ENCODE assay signal across 7 mouse cellular contexts in genomic region chr6:31519001-31519471, GRCm38 (mm10). TPM values are rescaled to one million over a fixed set of nuclear protein-coding genes. Genes with fewer than 3 reads are reported as not detected.
DNase-seq lines count a peak whose midpoint lies in the region; ATAC-seq lines count a peak whose summit lies in the region.

No protein-coding gene starts in this region.

- H3K9ac ChIP-seq in liver, embryonic 16.5 days (ENCODE audit: low read depth, low read length): no peak overlapping the region

- H3K4me1 ChIP-seq in liver, embryonic 16.5 days (ENCODE audit: control insufficient read depth, low read depth, low read length): peaks cover 25% of the 10 kb centered on the region

- peaks cover under 1% of the 10 kb centered on the region for H3K36me3 ChIP-seq in liver, embryonic 16.5 days (ENCODE audit: control insufficient read depth, insufficient read depth)

- H3K4me2 ChIP-seq in liver, embryonic 16.5 days (ENCODE audit: low read depth, low read length): no peak overlapping the region

- H3K27ac ChIP-seq in liver, embryonic 16.5 days (ENCODE audit: low read length): peak overlapping the region; percentile 53

- no peaks in the 10 kb centered on the region for H3K27me3 ChIP-seq in liver, embryonic 16.5 days (ENCODE audit: control insufficient read depth, insufficient read depth, low read depth, low read length)

- ATAC-seq in erythroblast, adult 5-6 weeks (replicated peaks; ENCODE audit: low FRiP score, poor library complexity, severe bottlenecking): peak; percentile 91
- ATAC-seq in liver, embryonic 16.5 days (ENCODE audit: low read depth): peak; percentile 84

- intact Hi-C loops in left cerebral cortex, postnatal 14 days (cut with DNase I): no loop called here

- DNase-seq in left cerebral cortex, postnatal 14 days (ENCODE audit: low spot score in 2 of 2): peak; percentile 49 to 58
- DNase-seq in left cerebral cortex, adult 9 months (ENCODE audit: low spot score in 2 of 2): no peak
- peak; percentile 55 for DNase-seq in ZHBTc4 (ENCODE audit: low read depth, low spot score)
- DNase-seq in retina, embryonic 14.5 days (ENCODE audit: low spot score): peak; percentile 54
- DNase-seq in layer of hippocampus, postnatal 25 days (ENCODE audit: extremely low spot score in 1 of 2, low spot score in 1 of 2): no peak

- H3K9me3 ChIP-seq in liver, embryonic 16.5 days (replicated peaks; ENCODE audit: control insufficient read depth, low read length): no peaks in the 10 kb centered on the region

- no peak overlapping the region for H3K4me3 ChIP-seq in liver, embryonic 16.5 days (ENCODE audit: low read depth, low read length)

- WGBS in liver, embryonic 16.5 days (ENCODE audit: insufficient replicate concordance): 19% methylated on average over 8 of the region's 8 CpGs

RNA-seq across cellular contexts. Expression of gene Podxl, which starts 44.7 kb away (rescaled TPM):
- 10 to 100 TPM; 18.6 to 18.7 TPM for total RNA-seq in left cerebral cortex, postnatal 14 days (2021)
- total RNA-seq in erythroblast, adult 5-6 weeks (2015; ENCODE audit: low replicate concordance): not detected in 2 replicates
- total RNA-seq in erythroblast, adult 5-6 weeks (2017; ENCODE audit: low replicate concordance): not detected in 2 replicates
- polyA plus RNA-seq in liver, embryonic 16.5 days (2015; fragmentation: Nextera tagmentation; extraction: Ambion mirVana): 3.5 and 4.3 TPM in 2 replicates
- total RNA-seq in layer of hippocampus, postnatal 25 days (2021): 10 to 100 TPM; 14.0 to 17.2 TPM

Comparison
In these comparisons a context has a peak if more than half of its experiments do, and no peak if none do; other contexts are left out.
1. DNase-seq: peak in left cerebral cortex, postnatal 14 days (2 of 2), ZHBTc4 (single experiment) and retina, embryonic 14.5 days (single experiment); none in left cerebral cortex, adult 9 months (0 of 2) and layer of hippocampus, postnatal 25 days (0 of 2).
2. RNA of gene Podxl, which starts 44.7 kb away (total RNA-seq): 18.6 to 18.7 TPM in left cerebral cortex, postnatal 14 days and 14.0 to 17.2 TPM in layer of hippocampus, postnatal 25 days; not detected in erythroblast, adult 5-6 weeks; every median in the first group is over 10 times any median in the second.